Mouse (Mus musculus): ENCODE measurements around the gene Cacna1h.

Gene Cacna1h

GRCm38 (mm10) chr17:25433617-25434606 lies at the start of gene Cacna1h:
Gene Cacna1h (minus strand): TSS chr17:25433783.
- DNase-seq (ENCODE audit: low spot score), result peak; percentile 73

GRCm38 (mm10) chr17:25482092-25482491 lies 48.5 kb upstream of the Cacna1h start:
- no peak for DNase-seq (ENCODE audit: low spot score)

GRCm38 (mm10) chr17:25480820-25481219 lies 47.2 kb upstream of the Cacna1h start:
- no peak for DNase-seq (ENCODE audit: low spot score)

- no peak for DNase-seq (ENCODE audit: low spot score)
These were observed 46.6 kb upstream of the Cacna1h start for GRCm38 (mm10) chr17:25480152-25480551.

GRCm38 (mm10) chr17:25475946-25476744 lies 42.6 kb upstream of the Cacna1h start:
- DNase-seq (ENCODE audit: low spot score), result peak; percentile 28

GRCm38 (mm10) chr17:25474330-25475077 lies 40.9 kb upstream of the Cacna1h start:
- peak; percentile 42 for DNase-seq (ENCODE audit: low spot score)

- no peak for DNase-seq (ENCODE audit: low spot score)
These were observed 38.5 kb upstream of the Cacna1h start for GRCm38 (mm10) chr17:25472044-25472443.

- DNase-seq (ENCODE audit: low spot score), result no peak
These were observed 37.8 kb upstream of the Cacna1h start for GRCm38 (mm10) chr17:25471418-25471817.

- DNase-seq (ENCODE audit: low spot score), result peak; percentile 21
These were observed 36.2 kb upstream of the Cacna1h start for GRCm38 (mm10) chr17:25469798-25470197.

GRCm38 (mm10) chr17:25468301-25468700 lies 34.7 kb upstream of the Cacna1h start:
- DNase-seq (ENCODE audit: low spot score), result no peak

GRCm38 (mm10) chr17:25467781-25468180 lies 34.2 kb upstream of the Cacna1h start:
- no peak for DNase-seq (ENCODE audit: low spot score)

GRCm38 (mm10) chr17:25466257-25466656 lies 32.7 kb upstream of the Cacna1h start:
- no peak for DNase-seq (ENCODE audit: low spot score)

GRCm38 (mm10) chr17:25464091-25464490 lies 30.5 kb upstream of the Cacna1h start:
- DNase-seq (ENCODE audit: low spot score), result no peak

GRCm38 (mm10) chr17:25463326-25463945 lies 29.9 kb upstream of the Cacna1h start:
- no peak for DNase-seq (ENCODE audit: low spot score)

- DNase-seq (ENCODE audit: low spot score), result no peak
These were observed 28.8 kb upstream of the Cacna1h start for GRCm38 (mm10) chr17:25462236-25462875.

GRCm38 (mm10) chr17:25456540-25456939 lies 23.0 kb upstream of the Cacna1h start:
- DNase-seq (ENCODE audit: low spot score), result no peak

GRCm38 (mm10) chr17:25454272-25454671 lies 20.7 kb upstream of the Cacna1h start, which contains the start of gene Tekt4:
Gene Tekt4 (plus strand): TSS chr17:25454615.
- no peak for DNase-seq (ENCODE audit: low spot score)

- no peak for DNase-seq (ENCODE audit: low spot score)
These were observed 18.8 kb upstream of the Cacna1h start for GRCm38 (mm10) chr17:25452246-25452965.

- DNase-seq (ENCODE audit: low spot score), result no peak
These were observed 16.7 kb upstream of the Cacna1h start for GRCm38 (mm10) chr17:25450329-25450728.

- no peak for DNase-seq (ENCODE audit: low spot score)
These were observed 14.3 kb upstream of the Cacna1h start for GRCm38 (mm10) chr17:25447865-25448264.

All from yolk sac, embryonic 10.5 days (tissue).